Mouse (Mus musculus) midbrain, embryonic 12.5 days (tissue): ENCODE results near the gene Exoc7. TPM values are rescaled to one million over a fixed set of nuclear protein-coding genes. Genes with fewer than 3 reads are reported as not detected.

Source experiments
- ATAC-seq: fragments of 200-750 bp; cut with Nextera tagmentation; 2 replicates; pipeline ENCODE4 v1.8.0; 2017; ENCODE audit warnings: low read depth, moderate TSS enrichment, moderate library complexity; ENCODE audit not compliant: low FRiP score
- H3K27ac ChIP-seq: fragments of 300-500 bp; sonication (generic); replicated peaks from 2 replicates; pipeline ENCODE4 v1.5.1; 2016; ENCODE audit warnings: mild to moderate bottlenecking
- H3K27me3 ChIP-seq: fragments of 300-500 bp; sonication (generic); 2 replicates; pipeline ENCODE4 v1.6.1; 2016; ENCODE audit warnings: mild to moderate bottlenecking
- H3K36me3 ChIP-seq: fragments of 300-500 bp; sonication (generic); 2 replicates; pipeline ENCODE4 v1.6.1; 2016
- H3K4me1 ChIP-seq: fragments of 300-500 bp; sonication (generic); 2 replicates; pipeline ENCODE4 v1.6.1; 2016
- H3K4me2 ChIP-seq: fragments of 300-500 bp; sonication (generic); replicated peaks from 2 replicates; pipeline ENCODE4 v1.6.1; 2016; ENCODE audit warnings: mild to moderate bottlenecking, moderate library complexity
- H3K4me3 ChIP-seq: fragments of 300-500 bp; sonication (generic); 2 replicates; pipeline ENCODE4 v1.5.1; 2016; ENCODE audit warnings: mild to moderate bottlenecking
- H3K9ac ChIP-seq: fragments of 300-500 bp; sonication (generic); replicated peaks from 2 replicates; pipeline ENCODE4 v1.6.1; 2016; ENCODE audit warnings: mild to moderate bottlenecking, moderate library complexity
- H3K9me3 ChIP-seq: fragments of 300-500 bp; sonication (generic); 2 replicates; pipeline ENCODE4 v1.6.1; 2016; ENCODE audit warnings: mild to moderate bottlenecking
- WGBS: fragments of 180-500 bp; shearing (Covaris S2); methylation state at CpG from one replicate; pipeline ENCODE4 v1.1.7; 2016; 5-methylcytosine and 5-hydroxymethylcytosine counted together
- polyA plus RNA-seq: library from polyadenylated mRNA; unstranded; fragments of >200 nt; fragmentation: Nextera tagmentation; extraction: Ambion mirVana; gene quantifications from 2 replicates; pipeline ENCODE4 v1.2.1, GENCODE M21; 2016

Exoc7 gene
- polyA plus RNA-seq, 1 experiment from 2014 or later: 83.5 TPM

- Histone ChIP-seq H3K27me3 (peaks cover 45% of the 10 kb centered on the region), H3K36me3 (no peaks in the 10 kb centered on the region), H3K27ac (0 out of 2 replicates have a peak overlapping the region, but pooled peaks have one; percentile 20), H3K9me3 (no peaks in the 10 kb centered on the region), H3K4me1 (peaks cover 80% of the 10 kb centered on the region), H3K9ac (peak overlapping the region; percentile 50), H3K4me2 (peak overlapping the region; percentile 90), H3K4me3 (peak overlapping the region; percentile 47)
- ATAC-seq: no peak
- WGBS: 4% methylated on average over 26 of the region's 26 CpGs
These were observed 27.4 kb upstream of the Exoc7 start for GRCm38 (mm10) chr11:116334417-116334782.

- no peaks in the 10 kb centered on the region for H3K9me3 ChIP-seq
- peak overlapping the region; percentile 90 for H3K4me2 ChIP-seq
- 0 out of 2 replicates have a peak overlapping the region, but pooled peaks have one; percentile 20 for H3K27ac ChIP-seq
- 26% methylated on average over 31 of the region's 31 CpGs for WGBS
- H3K4me3 ChIP-seq: peak overlapping the region; percentile 47
- H3K36me3 ChIP-seq: no peaks in the 10 kb centered on the region
- H3K9ac ChIP-seq: peak overlapping the region; percentile 50
- no peak for ATAC-seq
- H3K4me1 ChIP-seq: peaks cover 86% of the 10 kb centered on the region
- peaks cover 45% of the 10 kb centered on the region for H3K27me3 ChIP-seq
These were observed 26.7 kb upstream of the Exoc7 start for GRCm38 (mm10) chr11:116333526-116334416.

GRCm38 (mm10) chr11:116332983-116333270 is 25.9 kb upstream of the Exoc7 start:
- H3K9me3 ChIP-seq: no peaks in the 10 kb centered on the region

GRCm38 (mm10) chr11:116332232-116332982 is 25.4 kb upstream of the Exoc7 start:
- H3K9me3 ChIP-seq: no peaks in the 10 kb centered on the region
- 18% methylated on average over 18 of the region's 19 CpGs for WGBS
- H3K9ac ChIP-seq: peak overlapping the region; percentile 41; the same call in 1 of the 2 replicates
- no peak overlapping the region for H3K4me3 ChIP-seq
- H3K36me3 ChIP-seq: no peaks in the 10 kb centered on the region
- peaks cover 86% of the 10 kb centered on the region for H3K4me1 ChIP-seq
- H3K4me2 ChIP-seq: peak overlapping the region; percentile 34
- peaks cover 39% of the 10 kb centered on the region for H3K27me3 ChIP-seq
- peak overlapping the region; percentile 75 for H3K27ac ChIP-seq
- peak; percentile 49 for ATAC-seq

More at GRCm38 (mm10) chr11:116332983-116333270, 25.9 kb upstream of the Exoc7 start:
- Histone ChIP-seq H3K36me3 (no peaks in the 10 kb centered on the region), H3K9ac (peak overlapping the region; percentile 41; the same call in 1 of the 2 replicates), H3K4me3 (no peak overlapping the region), H3K27ac (peak overlapping the region; percentile 75), H3K4me1 (peaks cover 89% of the 10 kb centered on the region), H3K27me3 (peaks cover 44% of the 10 kb centered on the region), H3K4me2 (peak overlapping the region; percentile 90; the same call in 1 of the 2 replicates)
- no peak for ATAC-seq
- WGBS: 61% methylated on average over 3 of the region's 3 CpGs

- WGBS: 57% methylated on average over 7 of the region's 7 CpGs
- Histone ChIP-seq H3K4me3 (no peak overlapping the region), H3K9me3 (no peaks in the 10 kb centered on the region), H3K9ac (no peak overlapping the region), H3K27ac (peak overlapping the region; percentile 86), H3K27me3 (peaks cover 29% of the 10 kb centered on the region), H3K36me3 (no peaks in the 10 kb centered on the region), H3K4me1 (peaks cover 72% of the 10 kb centered on the region), H3K4me2 (no peak overlapping the region)
- no peak for ATAC-seq
These were observed 23.1 kb upstream of the Exoc7 start for GRCm38 (mm10) chr11:116330211-116330518.

GRCm38 (mm10) chr11:116329314-116330210 is 22.5 kb upstream of the Exoc7 start:
- ATAC-seq: peak; percentile 69
- Histone ChIP-seq H3K27me3 (peaks cover 23% of the 10 kb centered on the region), H3K9me3 (no peaks in the 10 kb centered on the region), H3K4me3 (no peak overlapping the region), H3K27ac (peak overlapping the region; percentile 86), H3K36me3 (no peaks in the 10 kb centered on the region), H3K4me1 (peaks cover 66% of the 10 kb centered on the region), H3K4me2 (no peak overlapping the region), H3K9ac (peak overlapping the region; percentile 12)
- 40% methylated on average over 18 of the region's 18 CpGs for WGBS

GRCm38 (mm10) chr11:116326963-116327603 is 20.1 kb upstream of the Exoc7 start:
- H3K4me2 ChIP-seq: no peak overlapping the region
- no peak for ATAC-seq
- no peak overlapping the region for H3K27ac ChIP-seq
- 68% methylated on average over 7 of the region's 7 CpGs for WGBS
- H3K36me3 ChIP-seq: no peaks in the 10 kb centered on the region
- peaks cover 11% of the 10 kb centered on the region for H3K27me3 ChIP-seq
- no peak overlapping the region for H3K4me3 ChIP-seq
- peaks cover 42% of the 10 kb centered on the region for H3K4me1 ChIP-seq
- H3K9me3 ChIP-seq: no peaks in the 10 kb centered on the region
- no peak overlapping the region for H3K9ac ChIP-seq

- peaks cover 9% of the 10 kb centered on the region; the same call in 1 of the 2 replicates for H3K4me1 ChIP-seq
- 2% methylated on average over 41 of the region's 41 CpGs for WGBS
- H3K36me3 ChIP-seq: no peaks in the 10 kb centered on the region
- H3K9me3 ChIP-seq: no peaks in the 10 kb centered on the region
- H3K4me2 ChIP-seq: peak overlapping the region; percentile 80
- H3K27me3 ChIP-seq: peaks cover 35% of the 10 kb centered on the region
- H3K4me3 ChIP-seq: peak overlapping the region; percentile 39
- H3K27ac ChIP-seq: no peak overlapping the region
- H3K9ac ChIP-seq: peak overlapping the region; percentile 53
- peak; percentile 63; the same call in 1 of the 2 replicates for ATAC-seq
These were observed 12.0 kb upstream of the Exoc7 start for GRCm38 (mm10) chr11:116318719-116319659.

GRCm38 (mm10) chr11:116312359-116312758 is 5.3 kb upstream of the Exoc7 start:
- 50% methylated on average over 8 of the region's 8 CpGs for WGBS
- Histone ChIP-seq H3K27ac (no peak overlapping the region), H3K36me3 (no peaks in the 10 kb centered on the region), H3K4me1 (peaks cover 4% of the 10 kb centered on the region; the same call in 1 of the 2 replicates), H3K9ac (no peak overlapping the region), H3K9me3 (no peaks in the 10 kb centered on the region), H3K4me3 (no peak overlapping the region), H3K4me2 (no peak overlapping the region), H3K27me3 (peaks cover 40% of the 10 kb centered on the region)
- ATAC-seq: no peak

GRCm38 (mm10) chr11:116311169-116311568 is 4.1 kb upstream of the Exoc7 start:
- H3K27ac ChIP-seq: no peak overlapping the region
- H3K9ac ChIP-seq: no peak overlapping the region
- whole genome bisulfite sequencing: 69% methylated on average over 8 of the region's 8 CpGs
- no peak for ATAC-seq
- H3K4me2 ChIP-seq: no peak overlapping the region
- peaks cover 31% of the 10 kb centered on the region for H3K27me3 ChIP-seq
- H3K4me3 ChIP-seq: no peak overlapping the region
- no peaks in the 10 kb centered on the region for H3K36me3 ChIP-seq
- H3K4me1 ChIP-seq: peaks cover 5% of the 10 kb centered on the region
- no peaks in the 10 kb centered on the region for H3K9me3 ChIP-seq
